ENCODE assay signal across 14 mouse cellular contexts in the genomic region with DNA sequence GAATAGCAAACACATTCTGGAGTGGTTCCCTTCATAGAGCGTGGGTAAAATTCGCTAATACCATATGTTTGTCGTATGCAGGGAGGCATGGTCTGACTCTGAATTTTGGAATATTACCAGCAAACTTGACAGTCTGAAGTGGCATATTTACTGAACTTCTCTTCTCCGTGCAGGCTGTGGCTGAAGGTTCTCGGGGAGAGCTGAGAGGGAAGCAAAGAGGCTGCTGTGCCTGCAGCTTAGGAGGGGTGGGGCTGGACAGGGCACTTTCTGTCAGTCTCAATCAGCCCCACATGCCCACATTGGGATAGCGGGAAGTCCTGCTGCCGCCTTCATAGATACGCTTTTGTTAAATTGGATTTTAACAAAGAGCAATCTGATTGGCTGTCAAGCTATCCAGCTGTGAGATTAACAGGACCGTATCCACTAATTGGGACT.
DNase-seq lines count a peak whose midpoint lies in the region; ATAC-seq and TF ChIP-seq lines count a peak whose summit lies in the region.
"Had no signal": no experiment of that assay in that cellular context is flagged by ENCODE, and none has a peak within 500 bp of the region (broad histone marks: within the 10 kb centered on the region; RNA-seq: fewer than 3 reads in every experiment).

No protein-coding gene starts in this region.

- no peak for ATAC-seq in heart, postnatal 0 days (ENCODE audit: insufficient read depth, low read depth)
- ATAC-seq in forebrain, embryonic 11.5 days (replicated peaks; ENCODE audit: low FRiP score): peak; percentile 92
- ATAC-seq in hindbrain, embryonic 16.5 days: peak; percentile 73; the same call in 1 of the 2 replicates
- no peak for ATAC-seq in erythroblast, adult 5-6 weeks (replicated peaks; ENCODE audit: low FRiP score, poor library complexity, severe bottlenecking)

- H3K4me3 ChIP-seq in heart, postnatal 0 days (ENCODE audit: low read depth, low read length): no peak overlapping the region
- no peak overlapping the region for H3K4me3 ChIP-seq in forebrain, embryonic 11.5 days (ENCODE audit: low read depth, low read length)
- peak overlapping the region; percentile 18; the same call in 1 of the 2 replicates for H3K4me3 ChIP-seq in hindbrain, embryonic 16.5 days (ENCODE audit: low read length)
- H3K4me3 ChIP-seq: erythroblast, embryonic 14.5 days had no signal

- no peaks in the 10 kb centered on the region for H3K27me3 ChIP-seq in heart, postnatal 0 days (ENCODE audit: control insufficient read depth, insufficient read depth, low read length)
- H3K27me3 ChIP-seq in forebrain, embryonic 11.5 days (ENCODE audit: control insufficient read depth, insufficient read depth, low read length): no peaks in the 10 kb centered on the region
- H3K27me3 ChIP-seq in hindbrain, embryonic 16.5 days (replicated peaks; ENCODE audit: control insufficient read depth, insufficient read depth, low read length): no peaks in the 10 kb centered on the region

- no peaks in the 10 kb centered on the region for H3K36me3 ChIP-seq in heart, postnatal 0 days (replicated peaks; ENCODE audit: control insufficient read depth, insufficient read depth, low read length)
- H3K36me3 ChIP-seq in forebrain, embryonic 11.5 days (ENCODE audit: control insufficient read depth, insufficient read depth, low read length): no peaks in the 10 kb centered on the region
- no peaks in the 10 kb centered on the region for H3K36me3 ChIP-seq in hindbrain, embryonic 16.5 days (ENCODE audit: control insufficient read depth, insufficient read depth, low read length)

- peak; percentile 26 for DNase-seq in heart, postnatal 0 days (ENCODE audit: low spot score)
- DNase-seq in heart, postnatal 36 days: no peak
- peak; percentile 40 for DNase-seq in Muller cell, postnatal 12 days (ENCODE audit: inconsistent ontology term)
- peak; percentile 71 for DNase-seq in forebrain, embryonic 11.5 days (ENCODE audit: low spot score)
- DNase-seq in neural tube, embryonic 10.5 days (ENCODE audit: extremely low spot score, low spot score): no peak
- no peak for DNase-seq in kidney, adult 9 months
- DNase-seq: adrenal gland, adult 2 months; cerebellum, adult 11 months; kidney, adult 11 months; thymus, postnatal 25 days had no signal

- intact Hi-C loops in heart, postnatal 36 days (cut with DNase I): no loop called here

- H3K4me2 ChIP-seq in heart, postnatal 0 days (ENCODE audit: low read depth, low read length): no peak overlapping the region
- no peak overlapping the region for H3K4me2 ChIP-seq in forebrain, embryonic 11.5 days (ENCODE audit: low read depth, low read length, severe bottlenecking)
- H3K4me2 ChIP-seq in hindbrain, embryonic 16.5 days (ENCODE audit: low read length): peak overlapping the region; percentile 44
- H3K4me2 ChIP-seq: liver, embryonic 11.5 days had no signal

- no peak for TF ChIP-seq CTCF in heart, postnatal 0 days (IDR thresholded peaks at IDR 0.05; ENCODE audit: low read depth)

- 50% methylated on average over 9 of the region's 9 CpGs for WGBS in heart, postnatal 0 days
- WGBS in forebrain, embryonic 11.5 days: 29% methylated on average over 9 of the region's 9 CpGs
- 40% methylated on average over 9 of the region's 9 CpGs for WGBS in hindbrain, embryonic 16.5 days

- no peak overlapping the region for H3K27ac ChIP-seq in heart, postnatal 0 days (ENCODE audit: low read depth)
- H3K27ac ChIP-seq in forebrain, embryonic 11.5 days (ENCODE audit: low read depth, low read length): no peak overlapping the region
- no peak overlapping the region for H3K27ac ChIP-seq in hindbrain, embryonic 16.5 days (ENCODE audit: low read depth, low read length)

- H3K4me1 ChIP-seq in heart, postnatal 0 days (ENCODE audit: control insufficient read depth, insufficient read depth): peaks cover 24% of the 10 kb centered on the region
- no peaks in the 10 kb centered on the region for H3K4me1 ChIP-seq in forebrain, embryonic 11.5 days (replicated peaks; ENCODE audit: control insufficient read depth, insufficient read depth, low read length)
- H3K4me1 ChIP-seq in hindbrain, embryonic 16.5 days (ENCODE audit: control insufficient read depth, insufficient read depth, low read depth, low read length): no peaks in the 10 kb centered on the region

- no peak overlapping the region for H3K9ac ChIP-seq in heart, postnatal 0 days (replicated peaks; ENCODE audit: low read depth, low read length)
- H3K9ac ChIP-seq in forebrain, embryonic 11.5 days (ENCODE audit: low read length): no peak overlapping the region
- H3K9ac ChIP-seq in hindbrain, embryonic 16.5 days (ENCODE audit: low read depth, low read length): peak overlapping the region; percentile 23; the same call in 1 of the 2 replicates

- no peak for TF ChIP-seq EP300 in heart, postnatal 0 days (IDR thresholded peaks at IDR 0.05; ENCODE audit: low read depth)

- no peaks in the 10 kb centered on the region for H3K9me3 ChIP-seq in heart, postnatal 0 days (replicated peaks; ENCODE audit: control insufficient read depth, low read length)
- no peaks in the 10 kb centered on the region for H3K9me3 ChIP-seq in forebrain, embryonic 11.5 days (ENCODE audit: control insufficient read depth, low read length)
- no peaks in the 10 kb centered on the region for H3K9me3 ChIP-seq in hindbrain, embryonic 16.5 days (ENCODE audit: control insufficient read depth, low read length)

Comparison
In these comparisons a context has a peak if more than half of its experiments do, and no peak if none do; other contexts are left out.
1. DNase-seq: peak in heart, postnatal 0 days (single experiment), Muller cell, postnatal 12 days (single experiment) and forebrain, embryonic 11.5 days (single experiment); none in heart, postnatal 36 days (0 of 2), neural tube, embryonic 10.5 days (single experiment) and kidney, adult 9 months (single experiment).
2. ATAC-seq: peak in forebrain, embryonic 11.5 days (single experiment) and hindbrain, embryonic 16.5 days (single experiment); none in heart, postnatal 0 days (single experiment) and erythroblast, adult 5-6 weeks (single experiment).